Mouse (Mus musculus): ENCODE results near the gene Ift74. TPM values are rescaled to one million over a fixed set of nuclear protein-coding genes. Genes with fewer than 3 reads are reported as not detected.
"Not testable (repeated sequence)": the region's sequence is repeated elsewhere in the genome, so short reads cannot be mapped to it uniquely, and the experiment has no call there.

Gene Ift74
- polyA plus RNA-seq, 1 experiment from 2014 or later: 4.2 TPM

- Histone ChIP-seq H3K9me3 (ENCODE audit: low read length) (no peaks in the 10 kb centered on the region), H3K4me1 (ENCODE audit: insufficient read depth) (no peaks in the 10 kb centered on the region), H3K36me3 (replicated peaks; ENCODE audit: insufficient read depth, low read length) (no peaks in the 10 kb centered on the region), H3K27me3 (ENCODE audit: insufficient read depth, low read length) (no peaks in the 10 kb centered on the region), H3K27ac (ENCODE audit: low read depth) (no peak overlapping the region), H3K4me2 (ENCODE audit: low read depth, low read length) (no peak overlapping the region), H3K4me3 (ENCODE audit: low read depth, low read length) (no peak overlapping the region), H3K9ac (replicated peaks) (no peak overlapping the region)
- ATAC-seq: no peak
- no peak for TF ChIP-seq CTCF (IDR thresholded peaks at IDR 0.05; ENCODE audit: low read depth)
- no peak for TF ChIP-seq EP300 (IDR thresholded peaks at IDR 0.05; ENCODE audit: low read depth)
- WGBS (ENCODE audit: insufficient replicate concordance): 85% methylated on average over 2 of the region's 2 CpGs
- no peak for DNase-seq
Observed at GRCm38 (mm10) chr4:94643141-94643540, 28.9 kb downstream of the Ift74 start.

- H3K4me1 ChIP-seq (ENCODE audit: insufficient read depth): no peaks in the 10 kb centered on the region
- no peak within 1 kb of the TSS for H3K4me3 ChIP-seq (ENCODE audit: low read depth, low read length)
- H3K27me3 ChIP-seq (ENCODE audit: insufficient read depth, low read length): no peaks in the 10 kb centered on the region
- TF ChIP-seq EP300 (IDR thresholded peaks at IDR 0.05; ENCODE audit: low read depth): no peak
- no peak for TF ChIP-seq CTCF (IDR thresholded peaks at IDR 0.05; ENCODE audit: low read depth)
- no peak within 1 kb of the TSS for H3K27ac ChIP-seq (ENCODE audit: low read depth)
- no peak within 1 kb of the TSS for H3K9ac ChIP-seq (replicated peaks)
- ATAC-seq (no peak), DNase-seq (no peak)
- no peaks in the 10 kb centered on the region for H3K36me3 ChIP-seq (replicated peaks; ENCODE audit: insufficient read depth, low read length)
- no peak within 1 kb of the TSS for H3K4me2 ChIP-seq (ENCODE audit: low read depth, low read length)
- no peaks in the 10 kb centered on the region for H3K9me3 ChIP-seq (ENCODE audit: low read length)
- 79% methylated on average over 3 of the region's 3 CpGs for whole genome bisulfite sequencing (ENCODE audit: insufficient replicate concordance)
Observed at GRCm38 (mm10) chr4:94649920-94650319, 35.6 kb downstream of the Ift74 start, which contains the start of gene Lrrc19. Gene Lrrc19 (minus strand): TSS chr4:94650144.

- H3K4me2 ChIP-seq (ENCODE audit: low read depth, low read length); H3K36me3 ChIP-seq (replicated peaks; ENCODE audit: insufficient read depth, low read length); H3K4me1 ChIP-seq (ENCODE audit: insufficient read depth); DNase-seq; H3K27me3 ChIP-seq (ENCODE audit: insufficient read depth, low read length); H3K9ac ChIP-seq (replicated peaks); ATAC-seq; H3K4me3 ChIP-seq (ENCODE audit: low read depth, low read length); H3K9me3 ChIP-seq (ENCODE audit: low read length); H3K27ac ChIP-seq (ENCODE audit: low read depth): not testable (repeated sequence)
- 79% methylated on average over 5 of the region's 5 CpGs for WGBS (ENCODE audit: insufficient replicate concordance)
Observed at GRCm38 (mm10) chr4:94650426-94651175, 36.3 kb downstream of the Ift74 start.

GRCm38 (mm10) chr4:94669718-94670117 is 55.4 kb downstream of the Ift74 start:
- WGBS (ENCODE audit: insufficient replicate concordance): 49% methylated on average over 1 of the region's 1 CpGs
- no peak overlapping the region for H3K4me2 ChIP-seq (ENCODE audit: low read depth, low read length)
- ATAC-seq: peak; percentile 23; the same call in 1 of the 2 replicates

GRCm38 (mm10) chr4:94680662-94681061 is 66.4 kb downstream of the Ift74 start:
- ATAC-seq (peak; percentile 75), DNase-seq (no peak)
- Histone ChIP-seq H3K27ac (ENCODE audit: low read depth) (no peak overlapping the region), H3K36me3 (replicated peaks; ENCODE audit: insufficient read depth, low read length) (no peaks in the 10 kb centered on the region), H3K27me3 (ENCODE audit: insufficient read depth, low read length) (no peaks in the 10 kb centered on the region), H3K4me2 (ENCODE audit: low read depth, low read length) (no peak overlapping the region), H3K4me1 (ENCODE audit: insufficient read depth) (0 out of 2 replicates have a peak, but pooled peaks cover 2% of the 10 kb centered on the region), H3K9ac (replicated peaks) (no peak overlapping the region), H3K9me3 (ENCODE audit: low read length) (no peaks in the 10 kb centered on the region), H3K4me3 (ENCODE audit: low read depth, low read length) (no peak overlapping the region)
- TF ChIP-seq CTCF (IDR thresholded peaks at IDR 0.05; ENCODE audit: low read depth) (no peak), EP300 (IDR thresholded peaks at IDR 0.05; ENCODE audit: low read depth) (no peak)
- WGBS (ENCODE audit: insufficient replicate concordance): 58% methylated on average over 2 of the region's 2 CpGs

More at GRCm38 (mm10) chr4:94669718-94670117, 55.4 kb downstream of the Ift74 start:
- no peaks in the 10 kb centered on the region for H3K36me3 ChIP-seq (replicated peaks; ENCODE audit: insufficient read depth, low read length)
- no peaks in the 10 kb centered on the region for H3K9me3 ChIP-seq (ENCODE audit: low read length)
- no peak for DNase-seq
- H3K4me1 ChIP-seq (ENCODE audit: insufficient read depth): no peaks in the 10 kb centered on the region
- H3K4me3 ChIP-seq (ENCODE audit: low read depth, low read length): no peak overlapping the region
- no peak overlapping the region for H3K27ac ChIP-seq (ENCODE audit: low read depth)
- no peaks in the 10 kb centered on the region for H3K27me3 ChIP-seq (ENCODE audit: insufficient read depth, low read length)
- TF ChIP-seq CTCF (IDR thresholded peaks at IDR 0.05; ENCODE audit: low read depth) (peak; percentile 76), EP300 (IDR thresholded peaks at IDR 0.05; ENCODE audit: low read depth) (no peak)
- H3K9ac ChIP-seq (replicated peaks): no peak overlapping the region

- TF ChIP-seq CTCF (IDR thresholded peaks at IDR 0.05; ENCODE audit: low read depth) (no peak), EP300 (IDR thresholded peaks at IDR 0.05; ENCODE audit: low read depth) (no peak)
- no peak for DNase-seq
Observed at GRCm38 (mm10) chr4:94681181-94681580, 66.9 kb downstream of the Ift74 start.

More at GRCm38 (mm10) chr4:94681181-94681580, 66.9 kb downstream of the Ift74 start:
- H3K9ac ChIP-seq (replicated peaks): no peak overlapping the region
- H3K4me3 ChIP-seq (ENCODE audit: low read depth, low read length): no peak overlapping the region
- ATAC-seq: peak; percentile 49; the same call in 1 of the 2 replicates
- 0 out of 2 replicates have a peak, but pooled peaks cover 2% of the 10 kb centered on the region for H3K4me1 ChIP-seq (ENCODE audit: insufficient read depth)
- no peaks in the 10 kb centered on the region for H3K27me3 ChIP-seq (ENCODE audit: insufficient read depth, low read length)
- no peaks in the 10 kb centered on the region for H3K9me3 ChIP-seq (ENCODE audit: low read length)
- no peak overlapping the region for H3K4me2 ChIP-seq (ENCODE audit: low read depth, low read length)
- no peaks in the 10 kb centered on the region for H3K36me3 ChIP-seq (replicated peaks; ENCODE audit: insufficient read depth, low read length)
- H3K27ac ChIP-seq (ENCODE audit: low read depth): peak overlapping the region; percentile 44; the same call in 1 of the 2 replicates
- WGBS (ENCODE audit: insufficient replicate concordance): 59% methylated on average over 2 of the region's 2 CpGs

All from liver, postnatal 0 days (tissue).